Mouse (Mus musculus) midbrain, embryonic 16.5 days (tissue): ENCODE measurements around the gene Crygc. TPM values are rescaled to one million over a fixed set of nuclear protein-coding genes. Genes with fewer than 3 reads are reported as not detected.

Source experiments
- ATAC-seq: fragments of 200-750 bp; cut with Nextera tagmentation; 2 replicates; pipeline ENCODE4 v1.8.0; 2017; ENCODE audit warnings: moderate TSS enrichment
- H3K27ac ChIP-seq: fragments of 300-500 bp; sonication (generic); 2 replicates; pipeline ENCODE4 v1.5.1; 2014; ENCODE audit warnings: mild to moderate bottlenecking, low read length, mixed read lengths
- H3K27me3 ChIP-seq: fragments of 300-500 bp; sonication (generic); 2 replicates; pipeline ENCODE4 v1.6.1; 2014; ENCODE audit warnings: low read depth, low read length, mixed read lengths; ENCODE audit not compliant: control insufficient read depth, insufficient read depth
- H3K36me3 ChIP-seq: fragments of 300-500 bp; sonication (generic); 2 replicates; pipeline ENCODE4 v1.6.1; 2014; ENCODE audit warnings: mild to moderate bottlenecking, low read length, moderate library complexity, mixed read lengths; ENCODE audit not compliant: control insufficient read depth, insufficient read depth
- H3K4me1 ChIP-seq: fragments of 300-500 bp; sonication (generic); 2 replicates; pipeline ENCODE4 v1.6.1; 2014; ENCODE audit warnings: mild to moderate bottlenecking, low read length, mixed read lengths; ENCODE audit not compliant: control insufficient read depth, insufficient read depth
- H3K4me2 ChIP-seq: fragments of 300-500 bp; sonication (generic); 2 replicates; pipeline ENCODE4 v1.6.1; 2014; ENCODE audit warnings: mild to moderate bottlenecking, low read length, mixed read lengths
- H3K4me3 ChIP-seq: fragments of 300-500 bp; sonication (generic); 2 replicates; pipeline ENCODE4 v1.5.1; 2014; ENCODE audit warnings: low read depth, mild to moderate bottlenecking, low read length, moderate library complexity, mixed read lengths
- H3K9ac ChIP-seq: fragments of 300-500 bp; sonication (generic); 2 replicates; pipeline ENCODE4 v1.6.1; 2014; ENCODE audit warnings: low read depth, low read length, mixed read lengths
- H3K9me3 ChIP-seq: fragments of 300-500 bp; sonication (generic); replicated peaks from 2 replicates; pipeline ENCODE4 v1.6.1; 2014; ENCODE audit warnings: mild to moderate bottlenecking, low read length, mixed read lengths; ENCODE audit not compliant: control insufficient read depth, poor library complexity, severe bottlenecking
- WGBS: fragments of 180-500 bp; shearing (Covaris S2); extraction: QIAGEN DNeasy Blood & Tissue Kit; methylation state at CpG from one replicate; pipeline ENCODE4 v1.1.7; 2014; 5-methylcytosine and 5-hydroxymethylcytosine counted together
- polyA plus RNA-seq: library from polyadenylated mRNA; unstranded; fragments of >200 nt; fragmentation: Nextera tagmentation; extraction: Ambion mirVana; gene quantifications from 2 replicates; pipeline ENCODE4 v1.2.1, GENCODE M21; 2015

The Crygc gene
- polyA plus RNA-seq, result not detected in 2 replicates

GRCm38 (mm10) chr1:65073589-65073988, at the start of gene Crygc:
Crygc (minus strand) TSS chr1:65073689.
- no peak within 1 kb of the TSS for H3K4me2 ChIP-seq
- H3K4me3 ChIP-seq, result no peak within 1 kb of the TSS
- no peak within 1 kb of the TSS for H3K27ac ChIP-seq
- no peaks in the 10 kb centered on the region for H3K36me3 ChIP-seq
- no peaks in the 10 kb centered on the region for H3K27me3 ChIP-seq
- no peaks in the 10 kb centered on the region for H3K9me3 ChIP-seq
- H3K9ac ChIP-seq, result no peak within 1 kb of the TSS
- no peaks in the 10 kb centered on the region for H3K4me1 ChIP-seq
- ATAC-seq, result no peak
- 62% methylated on average over 6 of the region's 6 CpGs for WGBS

- ATAC-seq, result peak; percentile 76
- no peak within 1 kb of the TSS for H3K9ac ChIP-seq
- WGBS, result 18% methylated on average over 9 of the region's 9 CpGs
Measured at GRCm38 (mm10) chr1:65122574-65123372, 49.3 kb upstream of the Crygc start, which contains the start of gene D630023F18Rik. D630023F18Rik (minus strand) TSS chr1:65123214.

GRCm38 (mm10) chr1:65119438-65119837, 45.9 kb upstream of the Crygc start, which contains the start of gene Gm28845:
Gm28845 (minus strand) TSS chr1:65119558.
- Histone ChIP-seq H3K9me3 (no peaks in the 10 kb centered on the region), H3K4me3 (no peak within 1 kb of the TSS), H3K4me1 (no peaks in the 10 kb centered on the region), H3K36me3 (no peaks in the 10 kb centered on the region), H3K27me3 (no peaks in the 10 kb centered on the region), H3K9ac (no peak within 1 kb of the TSS), H3K27ac (no peak within 1 kb of the TSS), H3K4me2 (no peak within 1 kb of the TSS)
- WGBS, result 79% methylated on average over 1 of the region's 1 CpGs
- ATAC-seq, result no peak

More at GRCm38 (mm10) chr1:65122574-65123372, 49.3 kb upstream of the Crygc start, which contains the start of gene D630023F18Rik:
- Histone ChIP-seq H3K4me1 (no peaks in the 10 kb centered on the region), H3K4me2 (peak within 1 kb of the TSS; percentile 58), H3K27me3 (no peaks in the 10 kb centered on the region), H3K36me3 (no peaks in the 10 kb centered on the region), H3K4me3 (peak within 1 kb of the TSS; percentile 41), H3K27ac (no peak within 1 kb of the TSS), H3K9me3 (no peaks in the 10 kb centered on the region)

GRCm38 (mm10) chr1:65118150-65118913, 44.8 kb upstream of the Crygc start:
- H3K27me3 ChIP-seq, result no peaks in the 10 kb centered on the region
- no peak overlapping the region for H3K9ac ChIP-seq
- no peak overlapping the region for H3K4me3 ChIP-seq
- H3K4me2 ChIP-seq, result no peak overlapping the region
- no peak for ATAC-seq
- 80% methylated on average over 8 of the region's 8 CpGs for WGBS
- no peaks in the 10 kb centered on the region for H3K9me3 ChIP-seq
- H3K36me3 ChIP-seq, result no peaks in the 10 kb centered on the region
- no peaks in the 10 kb centered on the region for H3K4me1 ChIP-seq
- H3K27ac ChIP-seq, result no peak overlapping the region

- Histone ChIP-seq H3K9ac (no peak overlapping the region), H3K4me3 (no peak overlapping the region), H3K4me1 (no peaks in the 10 kb centered on the region), H3K4me2 (no peak overlapping the region), H3K27me3 (no peaks in the 10 kb centered on the region), H3K27ac (no peak overlapping the region), H3K9me3 (no peaks in the 10 kb centered on the region), H3K36me3 (no peaks in the 10 kb centered on the region)
- no peak for ATAC-seq
- WGBS, result 90% methylated on average over 5 of the region's 5 CpGs
Measured at GRCm38 (mm10) chr1:65113536-65114172, 40.2 kb upstream of the Crygc start.

- Histone ChIP-seq H3K9me3 (no peaks in the 10 kb centered on the region), H3K4me1 (no peaks in the 10 kb centered on the region), H3K27me3 (no peaks in the 10 kb centered on the region), H3K4me3 (no peak overlapping the region), H3K9ac (no peak overlapping the region), H3K27ac (no peak overlapping the region), H3K36me3 (no peaks in the 10 kb centered on the region), H3K4me2 (peak overlapping the region; percentile 26)
- no peak for ATAC-seq
- WGBS, result 58% methylated on average over 14 of the region's 14 CpGs
Measured at GRCm38 (mm10) chr1:65112807-65113196, 39.3 kb upstream of the Crygc start.

- Histone ChIP-seq H3K4me1 (no peaks in the 10 kb centered on the region), H3K4me2 (peak overlapping the region; percentile 26), H3K9ac (no peak overlapping the region), H3K4me3 (no peak overlapping the region), H3K27ac (no peak overlapping the region), H3K36me3 (no peaks in the 10 kb centered on the region), H3K9me3 (no peaks in the 10 kb centered on the region), H3K27me3 (no peaks in the 10 kb centered on the region)
- WGBS, result 10% methylated on average over 8 of the region's 8 CpGs
- peak; percentile 84 for ATAC-seq
Measured at GRCm38 (mm10) chr1:65112031-65112806, 38.7 kb upstream of the Crygc start.

- Histone ChIP-seq H3K9ac (no peak overlapping the region), H3K27me3 (no peaks in the 10 kb centered on the region), H3K27ac (no peak overlapping the region), H3K4me3 (no peak overlapping the region), H3K4me2 (no peak overlapping the region), H3K36me3 (no peaks in the 10 kb centered on the region), H3K9me3 (no peaks in the 10 kb centered on the region), H3K4me1 (no peaks in the 10 kb centered on the region)
- WGBS, result 82% methylated on average over 25 of the region's 25 CpGs
- no peak for ATAC-seq
Measured at GRCm38 (mm10) chr1:65109756-65110435, 36.4 kb upstream of the Crygc start.
